Mouse (Mus musculus): Measurements from ENCODE around the gene V1rd19.
"Not testable (repeated sequence)": the region's sequence is repeated elsewhere in the genome, so short reads cannot be mapped to it uniquely, and the experiment has no call there.

The V1rd19 gene

DNA sequence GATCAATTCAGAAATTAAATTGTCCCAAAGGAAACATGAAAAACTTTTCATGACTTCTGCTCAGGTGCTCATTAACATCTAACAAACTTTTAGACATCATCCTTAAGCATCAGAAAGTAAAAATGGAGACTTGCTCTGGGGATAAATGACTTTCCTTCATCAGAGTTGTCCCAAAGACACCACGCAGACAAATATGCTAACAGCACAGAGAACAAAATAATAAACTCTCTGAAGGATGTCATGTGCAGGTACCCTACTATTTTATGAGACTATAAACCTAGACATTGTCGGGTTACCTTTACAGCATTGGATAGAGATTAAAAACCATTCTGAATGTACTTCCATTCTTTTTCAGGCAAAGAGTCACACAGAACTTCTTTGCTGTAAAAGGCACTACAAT is at the start of gene V1rd19:
Gene V1rd19 (plus strand): TSS at position 301 of the 400 bp plus-strand sequence.
- DNase-seq (ENCODE audit: low spot score) = no peak

DNA sequence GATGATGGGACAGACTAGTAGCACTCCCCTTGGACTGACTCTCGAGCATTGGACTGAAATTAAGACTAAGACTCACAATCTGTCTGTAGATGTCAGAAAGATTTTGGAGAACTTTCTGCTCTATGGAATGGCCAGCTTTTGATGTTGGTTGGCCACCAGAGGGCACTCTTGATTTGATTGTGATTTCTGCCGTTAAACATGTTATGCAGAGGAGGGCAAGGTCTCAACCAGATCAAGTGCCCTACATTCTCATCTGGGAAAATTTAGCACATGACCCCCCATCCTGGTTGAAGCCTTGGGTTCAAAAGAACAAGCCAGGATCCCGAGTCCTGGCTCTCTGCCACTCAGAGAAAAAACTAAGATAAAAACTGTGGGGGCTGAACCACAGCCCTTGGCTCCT is 33.4 kb upstream of the V1rd19 start:
- not testable (repeated sequence) for DNase-seq (ENCODE audit: low spot score)

DNA sequence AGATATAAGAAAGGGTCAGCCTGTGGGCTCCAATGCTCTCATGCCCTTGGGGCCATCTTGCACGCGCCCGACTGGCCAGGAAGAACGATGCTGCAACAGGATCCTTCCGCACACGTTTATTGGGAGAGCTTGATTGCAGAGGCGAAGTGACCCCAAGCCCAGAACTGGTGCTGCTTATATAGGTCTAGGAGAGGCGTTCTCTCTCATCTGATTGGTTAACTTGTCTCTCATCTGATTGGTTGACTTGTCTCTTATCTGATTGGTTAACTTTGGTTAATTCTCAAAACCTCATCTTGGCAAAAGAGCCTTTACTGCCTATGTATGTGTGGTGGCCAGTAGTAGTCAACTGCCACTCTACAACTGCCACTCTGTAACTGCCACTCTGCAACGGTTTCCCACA is 27.2 kb upstream of the V1rd19 start, which contains the start of gene Vmn1r181:
Gene Vmn1r181 (plus strand): TSS at position 301 of the 400 bp plus-strand sequence.
- DNase-seq (ENCODE audit: low spot score) = not testable (repeated sequence)

DNA sequence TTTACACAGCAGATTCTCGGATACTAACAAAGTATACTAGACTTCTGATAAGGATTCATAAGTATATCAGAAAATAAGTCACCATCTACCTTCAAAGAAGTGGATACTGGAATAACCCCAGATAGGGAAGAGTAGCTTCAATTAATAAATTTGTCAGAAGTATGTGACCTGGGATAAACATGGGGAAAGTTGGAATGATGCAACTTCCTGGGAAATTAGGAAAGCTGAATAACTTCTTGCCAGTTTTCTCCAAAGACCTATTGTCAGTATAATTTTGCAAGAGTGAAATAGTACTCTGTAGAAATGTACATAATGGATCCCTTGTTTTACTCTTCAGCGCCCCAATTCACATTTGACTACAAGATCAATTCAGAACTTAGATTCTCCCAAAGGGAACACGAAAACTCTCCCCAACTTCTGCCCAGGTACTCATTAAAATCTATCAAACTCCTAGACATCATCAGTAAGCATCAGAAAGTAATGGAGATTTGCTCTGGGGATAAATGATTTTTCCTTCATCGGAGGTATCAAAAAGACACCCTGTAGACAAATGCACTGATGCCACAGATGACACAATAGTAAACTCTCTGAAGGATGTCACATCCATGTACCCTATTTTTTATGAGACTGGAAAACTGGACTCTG is 51.3 kb downstream of the V1rd19 start, which contains the start of gene Vmn1r183:
Gene Vmn1r183 (plus strand): TSS at position 595 of the 645 bp plus-strand sequence.
- DNase-seq (ENCODE audit: low spot score) = no peak
